Mouse (Mus musculus) heart, adult 2 months (tissue): Measurements from ENCODE around the gene Myom1. TPM values are rescaled to one million over a fixed set of nuclear protein-coding genes. Genes with fewer than 3 reads are reported as not detected.

Experiments
- DNase-seq, 2 experiments: peaks; one replicate each; pipeline ENCODE4 v3.0.0; 2021
- H3K27ac ChIP-seq: fragments of 200-600 bp; 2 replicates; pipeline ENCODE4 v1.8.1; 2022
- H3K27me3 ChIP-seq: fragments of 200-500 bp; 2 replicates; pipeline ENCODE4 v1.6.1; 2012; ENCODE audit warnings: mild to moderate bottlenecking, low read length, inconsistent platforms, mixed read lengths; ENCODE audit not compliant: control insufficient read depth, insufficient read depth
- H3K36me3 ChIP-seq: fragments of 200-500 bp; 2 replicates; pipeline ENCODE4 v1.6.1; 2012; ENCODE audit warnings: low read length, inconsistent platforms; ENCODE audit not compliant: control insufficient read depth, insufficient read depth
- H3K4me1 ChIP-seq: fragments of 200-500 bp; 2 replicates; pipeline ENCODE4 v1.6.1; 2011; ENCODE audit warnings: low read length; ENCODE audit not compliant: control insufficient read depth, insufficient read depth
- H3K4me3 ChIP-seq: fragments of 200-600 bp; 2 replicates; pipeline ENCODE4 v1.8.1; 2022
- H3K79me2 ChIP-seq: fragments of 200-500 bp; replicated peaks from 2 replicates; pipeline ENCODE4 v1.6.1; 2012; ENCODE audit warnings: mild to moderate bottlenecking, inconsistent platforms, low read length, moderate library complexity, mixed read lengths; ENCODE audit not compliant: control insufficient read depth, insufficient read depth
- H3K9ac ChIP-seq: fragments of 200-500 bp; 2 replicates; pipeline ENCODE4 v1.6.1; 2012; ENCODE audit warnings: low read depth, mild to moderate bottlenecking, control low read depth, inconsistent platforms, low read length, mixed read lengths
- CTCF ChIP-seq: fragments of 200-600 bp; IDR thresholded peaks from 2 replicates; pipeline ENCODE4 v1.8.1; 2022; ENCODE audit warnings: antibody characterized with exemption, mild to moderate bottlenecking, moderate library complexity
- EP300 ChIP-seq: fragments of 200-500 bp; IDR thresholded peaks from 2 replicates; pipeline ENCODE4 v1.6.1; 2011; ENCODE audit warnings: low read depth, low read length, control low read depth; ENCODE audit not compliant: insufficient read depth
- POLR2A ChIP-seq: fragments of 200-500 bp; IDR thresholded peaks from 2 replicates; pipeline ENCODE4 v1.6.1; 2011; ENCODE audit warnings: mild to moderate bottlenecking, low read depth, low read length, control low read depth; ENCODE audit not compliant: insufficient read depth
- WGBS: fragments of 180-500 bp; shearing (Covaris S2); methylation state at CpG from one replicate; pipeline ENCODE4 v1.1.7; 2018; 5-methylcytosine and 5-hydroxymethylcytosine counted together
- intact Hi-C: fragments of 180-260 bp; cut with DNase I; formaldehyde crosslinking; loops from one replicate; pipeline ENCODE4 v1.15.1; 2025
- polyA plus RNA-seq: library from polyadenylated mRNA; depleted of rRNA; stranded (reverse); fragments of >200 nt; gene quantifications from 2 replicates; pipeline ENCODE4 v1.2.3, GENCODE M21; 2012
- total RNA-seq, 2 experiments: library from RNA; stranded (reverse); gene quantifications; 2 replicates each; pipeline ENCODE4 v1.2.3; 2021

The Myom1 gene
- total and polyA plus RNA-seq, 3 experiments = 222 to 1,030 (median 865) TPM

DNA sequence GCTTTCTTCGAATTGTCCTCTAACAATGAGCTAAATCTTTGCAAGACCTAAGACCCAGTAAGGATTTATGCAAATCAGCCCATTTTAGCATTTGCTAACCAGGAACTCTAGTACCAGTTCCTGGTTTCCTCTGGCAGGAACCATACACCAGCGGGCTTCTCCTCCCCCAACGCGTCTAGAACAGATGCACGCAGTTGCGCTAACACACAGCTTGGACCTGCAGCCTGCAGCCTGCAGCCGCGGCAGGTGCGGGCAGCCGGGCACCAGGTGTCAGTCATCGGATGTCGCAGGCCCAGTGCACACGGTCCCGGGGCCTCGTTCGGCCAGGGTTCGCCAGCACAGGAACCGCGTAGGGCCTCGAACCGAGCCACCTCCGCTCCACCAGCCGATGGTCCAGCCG is 12.4 kb upstream of the Myom1 start:
- H3K27me3 ChIP-seq = no peaks in the 10 kb centered on the region
- DNase-seq = no peak
- intact Hi-C loops = loop anchor here (5.0 kb wide), 1 partner anchor 143 kb away; no protein-coding TSS in a partner anchor
- peak overlapping the region; percentile 98 for H3K27ac ChIP-seq
- peaks cover 5% of the 10 kb centered on the region for H3K79me2 ChIP-seq
- TF ChIP-seq POLR2A = no peak
- no peak for TF ChIP-seq CTCF
- TF ChIP-seq EP300 = no peak
- peak overlapping the region; percentile 96 for H3K9ac ChIP-seq
- peaks cover 18% of the 10 kb centered on the region for H3K4me1 ChIP-seq
- WGBS = 14% methylated on average over 24 of the region's 24 CpGs
- peaks cover 46% of the 10 kb centered on the region for H3K36me3 ChIP-seq
- H3K4me3 ChIP-seq = peak overlapping the region; percentile 65

DNA sequence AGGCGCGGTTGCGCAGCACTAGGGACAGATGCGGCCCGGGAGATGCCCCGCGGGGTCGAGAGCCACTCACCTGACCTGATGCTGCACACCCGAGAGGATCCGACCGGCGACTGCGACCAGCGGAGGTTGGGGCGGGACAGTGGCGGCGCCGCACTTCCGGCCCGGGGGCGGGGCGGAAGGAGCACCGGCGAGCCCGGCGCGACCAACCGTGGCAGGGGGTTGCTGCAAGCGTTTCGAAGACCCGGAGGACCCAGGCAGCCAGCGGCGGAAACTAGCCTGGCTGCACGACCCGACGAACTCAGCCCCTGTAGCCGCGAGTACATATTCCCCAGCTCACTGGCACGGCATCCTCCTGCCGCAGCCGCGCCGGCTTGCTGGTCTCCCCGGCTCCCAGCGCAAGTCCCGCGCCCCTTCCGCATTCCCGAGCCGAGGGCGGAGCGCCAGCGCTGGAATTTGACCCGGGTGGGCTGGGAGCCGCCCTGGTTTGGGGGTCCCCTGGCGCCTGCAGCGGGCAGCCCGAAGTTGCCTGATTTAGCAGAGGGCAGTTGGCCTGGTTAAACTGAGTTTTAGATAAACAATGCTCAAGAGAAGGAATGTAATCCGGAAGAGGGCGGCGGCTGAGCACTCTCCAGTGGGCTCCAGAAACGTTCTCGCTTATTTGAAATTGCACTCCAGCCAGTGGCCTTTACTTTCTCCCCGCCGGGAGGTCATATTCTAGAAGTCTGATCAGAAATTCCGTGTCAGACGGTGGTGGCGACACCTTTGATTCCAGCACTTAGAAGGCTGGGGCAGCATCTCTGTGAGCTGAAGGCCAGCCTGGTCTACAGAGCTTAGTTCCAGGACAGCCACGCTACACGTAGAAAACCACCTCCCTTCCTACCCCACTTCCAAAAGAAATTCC is 11.8 kb upstream of the Myom1 start:
- peak overlapping the region; percentile 96 for H3K9ac ChIP-seq
- peaks cover 7% of the 10 kb centered on the region for H3K79me2 ChIP-seq
- peak overlapping the region; percentile 65 for H3K4me3 ChIP-seq
- H3K27ac ChIP-seq = peak overlapping the region; percentile 98
- TF ChIP-seq CTCF = no peak
- TF ChIP-seq POLR2A = peak; percentile 83
- 0 out of 2 replicates have a peak, but pooled peaks have one; percentile 8 for TF ChIP-seq EP300
- H3K27me3 ChIP-seq = no peaks in the 10 kb centered on the region
- peak; percentile 91 to 93 for DNase-seq
- peaks cover 50% of the 10 kb centered on the region for H3K36me3 ChIP-seq
- 6% methylated on average over 70 of the region's 70 CpGs for WGBS
- intact Hi-C loops = loop anchor here (5.0 kb wide), 1 partner anchor 143 kb away; no protein-coding TSS in a partner anchor
- peaks cover 19% of the 10 kb centered on the region for H3K4me1 ChIP-seq

DNA sequence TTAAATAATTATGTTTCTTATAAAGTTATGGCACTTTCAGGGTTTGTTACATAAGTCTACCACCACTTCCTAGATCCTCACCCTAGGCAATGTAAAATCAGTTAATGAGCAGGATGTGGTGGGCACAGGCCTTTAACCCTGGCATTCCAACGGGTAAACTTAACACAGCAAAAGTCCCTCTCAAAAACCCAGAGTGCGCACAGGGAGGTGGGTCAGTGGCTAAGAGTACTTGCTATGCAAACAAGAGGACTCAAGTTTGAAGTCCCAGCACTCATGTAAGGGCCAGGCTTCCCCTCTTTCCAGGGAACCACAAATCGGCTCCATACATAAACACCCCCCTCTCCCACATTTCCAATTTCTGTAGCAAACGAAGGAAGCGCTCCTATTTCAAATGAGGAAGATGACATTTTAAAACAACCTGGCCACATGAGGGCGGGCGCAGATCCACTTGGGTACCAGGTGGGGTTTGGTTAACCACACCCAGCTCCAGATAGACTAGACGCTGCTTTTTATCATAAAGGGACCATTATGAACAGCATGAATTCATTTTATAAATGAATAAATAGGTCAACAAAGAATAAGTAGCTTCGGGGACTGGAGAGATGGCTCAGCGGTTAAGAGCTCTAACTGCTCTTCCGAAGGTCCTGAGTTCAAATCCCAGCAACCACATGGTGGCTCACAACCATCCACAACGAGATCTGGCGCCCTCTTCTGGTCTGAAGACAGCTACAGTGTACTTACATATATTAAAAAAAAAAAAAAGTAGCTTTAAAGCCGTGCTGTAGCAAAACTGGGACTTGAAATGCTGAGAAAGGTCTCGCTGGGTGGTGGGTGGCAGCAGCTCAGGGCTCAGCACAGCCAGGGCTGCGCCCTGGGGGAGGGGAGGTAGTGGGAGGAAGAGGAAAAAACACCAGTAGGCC is 10.5 kb upstream of the Myom1 start:
- no peak for DNase-seq
- intact Hi-C loops = loop anchor here (5.0 kb wide), 1 partner anchor 145 kb away; no protein-coding TSS in a partner anchor
- Histone ChIP-seq H3K27me3 (no peaks in the 10 kb centered on the region), H3K79me2 (peaks cover 9% of the 10 kb centered on the region), H3K4me3 (peak overlapping the region; percentile 65; the same call in 1 of the 2 replicates), H3K36me3 (peaks cover 50% of the 10 kb centered on the region), H3K27ac (peak overlapping the region; percentile 100), H3K4me1 (peaks cover 22% of the 10 kb centered on the region), H3K9ac (no peak overlapping the region; the same call in 1 of the 2 replicates)
- WGBS = 76% methylated on average over 16 of the region's 16 CpGs
- peak; percentile 56 for TF ChIP-seq CTCF
- TF ChIP-seq EP300 = no peak

- intact Hi-C loops = loop anchor here (5.0 kb wide), 1 partner anchor 145 kb away; no protein-coding TSS in a partner anchor
- Histone ChIP-seq H3K4me1 (peaks cover 22% of the 10 kb centered on the region), H3K27ac (peak overlapping the region; percentile 100), H3K36me3 (peaks cover 50% of the 10 kb centered on the region), H3K9ac (no peak overlapping the region), H3K79me2 (peaks cover 10% of the 10 kb centered on the region), H3K27me3 (no peaks in the 10 kb centered on the region), H3K4me3 (no peak overlapping the region)
- WGBS = 65% methylated on average over 9 of the region's 9 CpGs
- TF ChIP-seq POLR2A (no peak), CTCF (no peak), EP300 (no peak)
- no peak for DNase-seq
Measured at GRCm38 (mm10) chr17:70992662-70993061, 9.8 kb upstream of the Myom1 start.

GRCm38 (mm10) chr17:70993385-70993807 is 9.0 kb upstream of the Myom1 start:
- peaks cover 45% of the 10 kb centered on the region for H3K36me3 ChIP-seq
- peaks cover 9% of the 10 kb centered on the region for H3K79me2 ChIP-seq

More at GRCm38 (mm10) chr17:70993385-70993807, 9.0 kb upstream of the Myom1 start:
- TF ChIP-seq EP300 (no peak), POLR2A (no peak), CTCF (no peak)
- no peaks in the 10 kb centered on the region for H3K27me3 ChIP-seq
- H3K27ac ChIP-seq = peak overlapping the region; percentile 100
- H3K4me1 ChIP-seq = peaks cover 23% of the 10 kb centered on the region
- 0% methylated on average over 3 of the region's 3 CpGs for WGBS
- DNase-seq = no peak
- peak overlapping the region; percentile 38 for H3K4me3 ChIP-seq
- H3K9ac ChIP-seq = no peak overlapping the region
- intact Hi-C loops = loop anchor here (5.0 kb wide), 1 partner anchor 146 kb away; no protein-coding TSS in a partner anchor
